Mouse (Mus musculus) hindbrain, embryonic 13.5 days (tissue): ENCODE measurements at regions not wholly inside any gene's neighbourhood (a gene's known extent, or its start where the extent isn't known, plus 50 kb on each side); places are given as distances from the start of the nearest gene placed in this dataset.
A peak's percentile ranks its signal among the peaks of the same experiment; 100 is the strongest.

ENCODE experiments used
- ATAC-seq: fragments of 200-750 bp; cut with Nextera tagmentation; 2 replicates; pipeline ENCODE4 v1.8.0; 2017; ENCODE audit warnings: moderate TSS enrichment; ENCODE audit not compliant: low FRiP score
- H3K27ac ChIP-seq: fragments of 300-500 bp; sonication (generic); 2 replicates; pipeline ENCODE4 v1.5.1; 2015; ENCODE audit warnings: inconsistent platforms, mild to moderate bottlenecking, moderate library complexity
- H3K27me3 ChIP-seq: fragments of 300-500 bp; sonication (generic); 2 replicates; pipeline ENCODE4 v1.6.1; 2015; ENCODE audit warnings: mild to moderate bottlenecking, inconsistent platforms
- H3K36me3 ChIP-seq: fragments of 300-500 bp; sonication (generic); 2 replicates; pipeline ENCODE4 v1.6.1; 2015; ENCODE audit warnings: mild to moderate bottlenecking, inconsistent platforms
- H3K4me1 ChIP-seq: fragments of 300-500 bp; sonication (generic); replicated peaks from 2 replicates; pipeline ENCODE4 v1.6.1; 2015; ENCODE audit warnings: inconsistent platforms
- H3K4me2 ChIP-seq: fragments of 300-500 bp; sonication (generic); 2 replicates; pipeline ENCODE4 v1.6.1; 2015; ENCODE audit warnings: inconsistent platforms, mild to moderate bottlenecking, moderate library complexity
- H3K4me3 ChIP-seq: fragments of 300-500 bp; sonication (generic); 2 replicates; pipeline ENCODE4 v1.5.1; 2015; ENCODE audit warnings: mild to moderate bottlenecking, inconsistent platforms
- H3K9ac ChIP-seq: fragments of 300-500 bp; sonication (generic); 2 replicates; pipeline ENCODE4 v1.6.1; 2015; ENCODE audit warnings: mild to moderate bottlenecking, inconsistent platforms
- H3K9me3 ChIP-seq: fragments of 300-500 bp; sonication (generic); 2 replicates; pipeline ENCODE4 v1.6.1; 2016; ENCODE audit warnings: inconsistent platforms
- WGBS: fragments of 180-500 bp; shearing (Covaris S2); methylation state at CpG from one replicate; pipeline ENCODE4 v1.1.7; 2015; 5-methylcytosine and 5-hydroxymethylcytosine counted together

GRCm38 (mm10) chr9:47962589-47962988 lies 199.2 kb upstream of the Nxpe4 start:
- H3K9ac ChIP-seq: no peak overlapping the region
- H3K27me3 ChIP-seq: 0 out of 2 replicates have a peak, but pooled peaks cover 3% of the 10 kb centered on the region
- H3K9me3 ChIP-seq: no peaks in the 10 kb centered on the region
- no peak overlapping the region; the same call in 1 of the 2 replicates for H3K27ac ChIP-seq
- H3K4me3 ChIP-seq: no peak overlapping the region
- WGBS: 72% methylated on average over 4 of the region's 4 CpGs
- no peak for ATAC-seq
- H3K36me3 ChIP-seq: no peaks in the 10 kb centered on the region
- peaks cover 22% of the 10 kb centered on the region for H3K4me1 ChIP-seq
- H3K4me2 ChIP-seq: no peak overlapping the region

GRCm38 (mm10) chr9:47973130-47973529 lies 188.7 kb upstream of the Nxpe4 start:
- H3K9me3 ChIP-seq: no peaks in the 10 kb centered on the region
- peaks cover 5% of the 10 kb centered on the region; the same call in 1 of the 2 replicates for H3K27me3 ChIP-seq
- WGBS: 40% methylated on average over 12 of the region's 12 CpGs
- no peak overlapping the region for H3K4me2 ChIP-seq
- ATAC-seq: peak; percentile 81
- peak overlapping the region; percentile 75 for H3K27ac ChIP-seq
- no peak overlapping the region for H3K9ac ChIP-seq
- no peak overlapping the region for H3K4me3 ChIP-seq
- peaks cover 20% of the 10 kb centered on the region for H3K4me1 ChIP-seq
- H3K36me3 ChIP-seq: no peaks in the 10 kb centered on the region

- WGBS: 43% methylated on average over 11 of the region's 11 CpGs
- Histone ChIP-seq H3K4me2 (no peak overlapping the region), H3K27ac (no peak overlapping the region)
Observed at GRCm38 (mm10) chr9:47985356-47986111, 176.3 kb upstream of the Nxpe4 start.

GRCm38 (mm10) chr9:47987266-47987665 lies 174.6 kb upstream of the Nxpe4 start:
- no peak overlapping the region for H3K27ac ChIP-seq
- WGBS: 86% methylated on average over 4 of the region's 4 CpGs
- peaks cover 19% of the 10 kb centered on the region; the same call in 1 of the 2 replicates for H3K27me3 ChIP-seq
- H3K4me3 ChIP-seq: no peak overlapping the region
- H3K36me3 ChIP-seq: no peaks in the 10 kb centered on the region
- H3K9me3 ChIP-seq: no peaks in the 10 kb centered on the region
- no peak overlapping the region for H3K4me2 ChIP-seq
- no peak overlapping the region for H3K9ac ChIP-seq
- ATAC-seq: no peak
- peaks cover 12% of the 10 kb centered on the region; the same call in 1 of the 2 replicates for H3K4me1 ChIP-seq

More at GRCm38 (mm10) chr9:47985356-47986111, 176.3 kb upstream of the Nxpe4 start:
- Histone ChIP-seq H3K27me3 (peaks cover 21% of the 10 kb centered on the region; the same call in 1 of the 2 replicates), H3K4me3 (no peak overlapping the region), H3K9me3 (no peaks in the 10 kb centered on the region), H3K4me1 (peaks cover 12% of the 10 kb centered on the region; the same call in 1 of the 2 replicates), H3K36me3 (no peaks in the 10 kb centered on the region), H3K9ac (no peak overlapping the region)
- ATAC-seq: peak; percentile 63

DNA sequence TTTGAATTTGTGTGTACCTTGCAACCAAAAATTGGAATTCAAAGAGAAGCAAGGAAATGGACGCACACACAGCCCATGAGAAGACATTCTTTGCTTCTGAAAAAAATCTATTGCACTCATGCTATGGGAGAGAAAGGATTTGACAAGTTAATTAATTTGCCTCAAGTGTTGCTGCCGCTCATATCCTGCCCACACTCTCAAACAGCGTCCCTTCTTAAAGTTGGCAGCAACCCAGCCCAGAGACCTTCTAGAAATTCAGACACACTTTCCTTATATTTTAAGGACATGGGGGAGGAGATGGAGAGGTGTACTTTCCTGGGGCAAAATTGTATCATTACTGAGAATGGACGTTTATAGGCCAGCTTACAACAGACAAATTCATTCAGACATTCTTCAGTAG lies 167.2 kb upstream of the Nxpe4 start:
- no peaks in the 10 kb centered on the region for H3K9me3 ChIP-seq
- no peak overlapping the region for H3K4me2 ChIP-seq
- H3K4me3 ChIP-seq: no peak overlapping the region
- ATAC-seq: no peak
- H3K36me3 ChIP-seq: no peaks in the 10 kb centered on the region
- 65% methylated on average over 4 of the region's 4 CpGs for WGBS
- H3K27me3 ChIP-seq: no peaks in the 10 kb centered on the region
- H3K27ac ChIP-seq: no peak overlapping the region
- no peaks in the 10 kb centered on the region for H3K4me1 ChIP-seq
- no peak overlapping the region for H3K9ac ChIP-seq

DNA sequence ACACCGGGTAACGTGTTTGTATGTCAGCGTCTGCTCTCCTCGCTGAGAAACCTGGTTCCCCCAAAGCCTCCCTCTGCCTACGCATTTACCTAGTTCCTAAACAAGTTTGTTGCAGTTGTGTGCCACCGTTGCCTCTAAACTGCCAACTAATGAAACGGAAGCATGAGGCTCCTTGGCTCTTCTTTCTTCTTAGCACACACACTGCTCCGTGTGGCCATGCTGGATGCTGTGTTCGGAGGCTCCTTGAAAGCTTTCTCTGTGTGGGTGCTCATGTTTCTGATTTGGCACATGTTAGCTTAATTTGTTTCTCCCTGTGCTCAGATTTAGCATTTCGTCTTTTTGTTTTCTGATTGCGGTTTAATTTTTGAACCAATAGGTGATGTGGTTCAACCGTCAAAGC lies 162.2 kb upstream of the Nxpe4 start:
- no peak overlapping the region for H3K4me3 ChIP-seq
- no peak overlapping the region for H3K9ac ChIP-seq
- 91% methylated on average over 12 of the region's 12 CpGs for whole genome bisulfite sequencing
- ATAC-seq: no peak
- no peak overlapping the region for H3K4me2 ChIP-seq
- H3K9me3 ChIP-seq: no peaks in the 10 kb centered on the region
- no peaks in the 10 kb centered on the region for H3K4me1 ChIP-seq
- H3K27ac ChIP-seq: no peak overlapping the region
- H3K27me3 ChIP-seq: no peaks in the 10 kb centered on the region; the same call in 1 of the 2 replicates
- H3K36me3 ChIP-seq: no peaks in the 10 kb centered on the region

- Histone ChIP-seq H3K9me3 (no peaks in the 10 kb centered on the region), H3K36me3 (no peaks in the 10 kb centered on the region), H3K4me2 (no peak overlapping the region), H3K9ac (no peak overlapping the region), H3K4me3 (no peak overlapping the region), H3K27ac (no peak overlapping the region), H3K27me3 (no peaks in the 10 kb centered on the region), H3K4me1 (0 out of 2 replicates have a peak, but pooled peaks cover 6% of the 10 kb centered on the region)
- ATAC-seq: no peak
- 93% methylated on average over 3 of the region's 3 CpGs for WGBS
Observed at GRCm38 (mm10) chr9:48029021-48029420, 132.8 kb upstream of the Nxpe4 start.

DNA sequence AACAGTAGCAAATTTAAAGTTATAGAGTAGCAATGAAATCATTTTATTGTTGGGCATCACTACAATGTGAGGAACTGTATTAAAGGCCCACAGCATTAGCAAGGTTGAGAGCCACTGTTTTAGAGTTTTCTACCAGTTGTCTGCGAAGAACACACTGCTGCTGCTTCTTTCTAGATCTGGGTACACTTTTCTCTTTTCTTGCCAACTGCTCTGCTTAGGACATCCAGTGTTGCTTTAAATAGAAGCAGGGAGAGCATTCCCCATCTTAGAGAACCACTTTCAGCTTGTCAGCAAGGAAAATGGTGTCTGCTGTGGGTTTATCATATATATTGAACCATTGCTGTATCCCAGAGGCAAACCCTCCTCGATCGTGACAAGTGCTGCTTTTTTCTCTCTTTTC lies 131.0 kb upstream of the Nxpe4 start:
- no peaks in the 10 kb centered on the region for H3K27me3 ChIP-seq
- no peaks in the 10 kb centered on the region for H3K36me3 ChIP-seq
- H3K9ac ChIP-seq: no peak overlapping the region
- no peak overlapping the region for H3K4me2 ChIP-seq
- H3K4me3 ChIP-seq: no peak overlapping the region
- 95% methylated on average over 3 of the region's 3 CpGs for WGBS
- no peaks in the 10 kb centered on the region for H3K9me3 ChIP-seq
- ATAC-seq: no peak
- H3K4me1 ChIP-seq: 0 out of 2 replicates have a peak, but pooled peaks cover 1% of the 10 kb centered on the region
- H3K27ac ChIP-seq: no peak overlapping the region

DNA sequence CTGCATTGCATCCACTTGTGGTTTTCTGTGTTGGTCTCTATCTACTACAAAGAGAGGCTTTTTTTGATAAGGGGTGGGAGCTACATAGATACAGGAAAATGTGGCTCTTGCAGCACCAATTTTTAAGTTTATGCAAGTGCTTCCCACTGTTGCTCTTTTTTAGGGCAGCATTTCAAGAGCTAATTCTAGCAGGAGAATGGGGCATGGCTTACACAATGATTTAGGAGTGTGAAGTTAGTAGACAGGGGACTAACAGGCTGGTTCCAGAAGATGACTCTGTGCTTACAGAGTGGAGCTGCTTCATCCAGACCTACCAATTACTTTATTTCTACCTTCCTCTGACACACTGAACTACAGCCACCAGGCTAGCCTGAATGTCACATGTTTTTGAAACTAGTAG lies 125.9 kb upstream of the Nxpe4 start:
- Histone ChIP-seq H3K27ac (no peak overlapping the region), H3K9me3 (no peaks in the 10 kb centered on the region), H3K4me1 (no peaks in the 10 kb centered on the region), H3K9ac (no peak overlapping the region), H3K4me2 (no peak overlapping the region), H3K27me3 (no peaks in the 10 kb centered on the region), H3K4me3 (no peak overlapping the region), H3K36me3 (no peaks in the 10 kb centered on the region)
- no peak for ATAC-seq

DNA sequence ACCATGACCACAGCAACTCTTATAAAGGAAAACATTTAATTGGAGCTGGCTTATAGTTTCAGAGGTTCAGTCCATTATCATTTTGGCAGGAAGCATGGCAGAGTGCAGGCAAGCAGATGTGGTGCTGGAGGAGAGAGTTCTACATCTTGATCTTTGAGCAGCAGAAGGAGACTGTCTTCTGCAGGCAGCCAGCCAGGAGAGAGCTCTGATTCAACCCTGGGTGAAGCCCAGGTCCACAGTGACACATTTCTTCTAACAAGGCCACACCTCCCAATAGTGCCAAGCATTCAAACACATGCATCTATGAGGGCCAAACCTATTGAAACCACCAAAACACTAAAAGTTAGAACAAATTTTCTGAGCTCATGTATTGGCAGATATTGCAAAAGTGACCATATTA lies 117.0 kb upstream of the Nxpe4 start:
- Histone ChIP-seq H3K4me2 (no peak overlapping the region), H3K9ac (no peak overlapping the region), H3K9me3 (no peaks in the 10 kb centered on the region), H3K36me3 (no peaks in the 10 kb centered on the region), H3K4me3 (no peak overlapping the region), H3K27ac (no peak overlapping the region), H3K27me3 (no peaks in the 10 kb centered on the region), H3K4me1 (no peaks in the 10 kb centered on the region)
- ATAC-seq: no peak

GRCm38 (mm10) chr9:48047846-48048245 lies 114.0 kb upstream of the Nxpe4 start:
- Histone ChIP-seq H3K27ac (no peak overlapping the region), H3K9me3 (no peaks in the 10 kb centered on the region), H3K4me2 (no peak overlapping the region), H3K36me3 (no peaks in the 10 kb centered on the region), H3K27me3 (no peaks in the 10 kb centered on the region), H3K4me3 (no peak overlapping the region), H3K4me1 (no peaks in the 10 kb centered on the region), H3K9ac (no peak overlapping the region)
- WGBS: 52% methylated on average over 4 of the region's 4 CpGs
- no peak for ATAC-seq

- Histone ChIP-seq H3K9me3 (no peaks in the 10 kb centered on the region), H3K27ac (no peak overlapping the region), H3K9ac (no peak overlapping the region), H3K27me3 (no peaks in the 10 kb centered on the region), H3K36me3 (no peaks in the 10 kb centered on the region), H3K4me3 (no peak overlapping the region), H3K4me2 (no peak overlapping the region), H3K4me1 (peaks cover 12% of the 10 kb centered on the region)
- WGBS: 81% methylated on average over 4 of the region's 4 CpGs
- ATAC-seq: no peak
Observed at GRCm38 (mm10) chr9:48053580-48053979, 108.2 kb upstream of the Nxpe4 start.

DNA sequence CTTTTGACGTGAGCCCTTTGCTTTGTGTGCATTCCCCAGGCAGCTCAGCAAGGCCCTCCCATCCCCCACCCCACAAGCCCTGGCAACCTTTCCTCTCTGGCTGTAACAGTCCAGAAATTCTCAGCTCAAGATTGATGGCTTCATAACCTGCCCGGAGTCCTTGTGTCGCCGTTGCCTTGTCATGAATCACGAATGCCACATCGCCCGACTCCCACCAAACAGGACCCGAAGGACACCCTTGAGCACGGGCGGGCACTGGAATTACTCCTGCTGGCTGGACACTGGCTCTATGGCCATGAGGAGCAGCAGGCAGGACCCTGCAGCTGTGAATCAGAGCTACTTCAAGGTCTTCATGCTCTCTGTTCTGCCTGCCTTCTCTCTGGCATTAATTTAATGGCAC lies 106.6 kb upstream of the Nxpe4 start:
- no peak for ATAC-seq
- no peaks in the 10 kb centered on the region for H3K9me3 ChIP-seq
- H3K4me2 ChIP-seq: no peak overlapping the region
- H3K36me3 ChIP-seq: no peaks in the 10 kb centered on the region
- H3K27me3 ChIP-seq: no peaks in the 10 kb centered on the region
- peaks cover 17% of the 10 kb centered on the region for H3K4me1 ChIP-seq
- 40% methylated on average over 10 of the region's 10 CpGs for WGBS
- H3K27ac ChIP-seq: no peak overlapping the region
- H3K9ac ChIP-seq: no peak overlapping the region
- no peak overlapping the region for H3K4me3 ChIP-seq
